Mouse (Mus musculus): ENCODE measurements around the gene Selenop. TPM values are rescaled to one million over a fixed set of nuclear protein-coding genes. Genes with fewer than 3 reads are reported as not detected.
"Not testable (repeated sequence)": the region's sequence is repeated elsewhere in the genome, so short reads cannot be mapped to it uniquely, and the experiment has no call there.

Selenop gene
- polyA plus RNA-seq, 1 experiment: 92.0 TPM

DNA sequence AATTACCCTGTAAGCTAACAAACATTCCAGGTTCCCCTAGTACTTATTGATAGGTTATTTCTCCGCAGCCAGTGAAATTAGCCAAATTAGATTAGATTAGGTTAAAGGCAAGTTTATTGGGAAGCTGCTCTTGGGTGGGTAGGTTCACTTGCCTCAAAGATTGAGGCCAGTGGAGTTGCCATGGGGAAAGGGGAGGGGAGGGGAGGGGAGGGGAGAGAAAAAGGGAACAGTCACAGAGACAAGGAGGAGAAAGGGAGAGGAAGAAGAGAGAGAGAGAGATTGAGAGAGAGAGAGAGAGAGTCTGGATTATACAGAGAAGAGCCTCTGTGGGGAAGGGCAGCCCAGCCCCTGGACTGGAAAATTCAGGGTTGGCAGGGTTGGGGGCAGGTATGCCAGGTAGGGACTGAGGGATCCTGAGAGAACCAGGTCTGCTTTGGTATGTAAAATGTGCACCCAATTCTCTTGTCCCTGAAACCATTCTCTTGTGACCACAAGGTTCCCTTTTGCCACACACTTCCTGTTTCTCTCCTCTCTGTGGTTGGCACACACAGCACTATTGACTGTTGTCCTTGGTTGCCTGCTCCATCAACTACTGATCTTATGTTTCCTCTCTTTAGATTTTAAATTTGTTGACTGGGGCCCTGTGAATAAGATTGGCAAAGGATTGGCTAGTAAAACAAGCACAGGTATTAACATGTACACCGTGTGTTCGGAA, 34.4 kb upstream of the Selenop start:
- no peak overlapping the region for H3K4me3 ChIP-seq (replicated peaks; ENCODE audit: control insufficient read depth, low read depth, low read length)
- TF ChIP-seq CTCF (IDR thresholded peaks at IDR 0.05; ENCODE audit: control insufficient read depth, insufficient read depth, low read length): no peak
- TF ChIP-seq POLR2A (IDR thresholded peaks at IDR 0.05; ENCODE audit: borderline replicate concordance, control insufficient read depth, low read depth, low read length): no peak
- peaks cover 5% of the 10 kb centered on the region for H3K4me1 ChIP-seq (ENCODE audit: control insufficient read depth, insufficient read depth, low read length)
- WGBS: 25% methylated on average over 3 of the region's 3 CpGs
- peak overlapping the region; percentile 82 for H3K27ac ChIP-seq (ENCODE audit: control insufficient read depth, insufficient read depth, low read depth, low read length, poor library complexity)

DNA sequence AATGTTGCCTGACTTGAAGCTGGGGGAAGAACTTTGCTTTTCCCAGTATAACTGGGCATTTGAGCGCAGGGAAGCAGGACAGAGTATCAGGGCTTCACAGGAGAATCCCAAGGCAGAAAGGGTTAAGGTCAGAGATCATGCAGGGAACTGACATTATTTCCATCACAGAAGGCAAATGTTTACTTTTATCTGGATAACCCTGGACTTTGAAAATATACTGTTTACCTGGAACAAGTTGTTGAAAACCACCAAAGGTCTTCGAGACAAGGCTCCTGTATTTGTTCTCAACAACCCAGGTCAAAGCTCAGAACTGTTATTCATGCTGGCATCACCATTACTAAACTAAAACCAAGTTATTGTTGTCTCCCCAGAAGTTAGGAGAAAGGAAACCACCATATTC, 32.0 kb upstream of the Selenop start:
- Histone ChIP-seq H3K4me3 (replicated peaks; ENCODE audit: control insufficient read depth, low read depth, low read length) (no peak overlapping the region), H3K27ac (ENCODE audit: control insufficient read depth, insufficient read depth, low read depth, low read length, poor library complexity) (no peak overlapping the region), H3K4me1 (ENCODE audit: control insufficient read depth, insufficient read depth, low read length) (peaks cover 5% of the 10 kb centered on the region)
- 75% methylated on average over 2 of the region's 2 CpGs for WGBS
- TF ChIP-seq POLR2A (IDR thresholded peaks at IDR 0.05; ENCODE audit: borderline replicate concordance, control insufficient read depth, low read depth, low read length) (no peak), CTCF (IDR thresholded peaks at IDR 0.05; ENCODE audit: control insufficient read depth, insufficient read depth, low read length) (no peak)

DNA sequence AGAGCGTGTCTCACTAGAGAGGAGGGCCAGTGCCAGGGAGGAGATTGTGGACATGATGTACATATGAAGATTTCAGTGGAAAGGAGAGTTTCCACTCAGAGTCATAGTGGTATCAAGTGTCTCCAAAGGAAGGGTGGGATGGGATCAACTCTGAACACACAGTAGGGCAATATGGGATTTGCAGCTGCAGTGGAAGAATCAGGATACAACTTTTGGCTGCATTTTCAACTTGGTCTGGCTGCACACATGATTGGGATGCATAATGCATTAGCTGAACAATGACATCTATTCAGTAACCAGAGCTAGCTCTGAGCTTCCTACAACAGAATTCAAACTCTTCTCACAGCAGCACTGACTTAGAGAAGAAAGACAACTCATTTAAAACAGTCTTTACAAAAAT, 30.4 kb upstream of the Selenop start:
- no peak for TF ChIP-seq CTCF (IDR thresholded peaks at IDR 0.05; ENCODE audit: control insufficient read depth, insufficient read depth, low read length)
- no peak for TF ChIP-seq POLR2A (IDR thresholded peaks at IDR 0.05; ENCODE audit: borderline replicate concordance, control insufficient read depth, low read depth, low read length)
- 81% methylated on average over 1 of the region's 1 CpGs for WGBS
- peaks cover 5% of the 10 kb centered on the region for H3K4me1 ChIP-seq (ENCODE audit: control insufficient read depth, insufficient read depth, low read length)
- no peak overlapping the region for H3K27ac ChIP-seq (ENCODE audit: control insufficient read depth, insufficient read depth, low read depth, low read length, poor library complexity)
- H3K4me3 ChIP-seq (replicated peaks; ENCODE audit: control insufficient read depth, low read depth, low read length): no peak overlapping the region

DNA sequence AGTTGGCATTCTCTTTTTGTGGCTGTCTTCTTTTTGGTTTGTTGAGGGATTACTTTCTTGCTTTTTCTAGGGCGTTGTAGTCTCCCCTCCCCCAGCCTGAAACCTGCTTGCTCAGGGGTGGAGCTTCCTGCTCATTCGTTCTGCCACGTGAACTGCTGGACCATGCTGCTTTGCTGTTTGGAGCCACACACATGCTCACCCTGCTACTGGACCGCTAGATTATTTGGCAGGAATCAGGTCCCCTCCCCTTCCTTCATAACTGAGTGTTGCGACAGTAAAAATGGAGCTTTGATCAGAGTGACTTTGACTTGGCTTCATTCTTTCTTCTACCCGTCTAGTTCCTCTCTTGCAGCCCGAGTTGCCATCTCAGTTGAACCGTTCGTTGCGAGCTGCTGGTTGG, 23.3 kb upstream of the Selenop start:
- not testable (repeated sequence) for H3K4me1 ChIP-seq (ENCODE audit: control insufficient read depth, insufficient read depth, low read length); H3K27ac ChIP-seq (ENCODE audit: control insufficient read depth, insufficient read depth, low read depth, low read length, poor library complexity); H3K4me3 ChIP-seq (replicated peaks; ENCODE audit: control insufficient read depth, low read depth, low read length)
- 70% methylated on average over 10 of the region's 10 CpGs for WGBS

DNA sequence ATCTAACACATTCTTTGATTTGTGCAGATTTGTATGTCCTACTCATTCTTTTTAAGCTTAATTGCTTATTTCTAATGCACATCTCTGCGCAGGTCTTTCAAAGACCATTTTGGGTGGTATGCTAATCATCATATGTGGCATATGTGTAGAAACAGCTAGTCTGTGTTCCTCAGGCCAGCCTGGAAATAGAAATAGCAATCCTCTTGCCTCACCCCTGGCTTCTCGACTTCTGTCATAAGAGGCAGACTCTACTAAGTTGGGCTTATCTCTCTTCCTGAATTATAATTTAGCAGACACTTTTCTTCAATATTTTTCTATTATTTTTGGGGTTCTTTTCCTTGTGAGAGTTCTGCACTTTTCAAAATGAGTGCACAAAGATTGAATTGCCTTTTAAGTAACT, 17.7 kb upstream of the Selenop start:
- 59% methylated on average over 2 of the region's 2 CpGs for WGBS
- TF ChIP-seq CTCF (IDR thresholded peaks at IDR 0.05; ENCODE audit: control insufficient read depth, insufficient read depth, low read length): no peak
- TF ChIP-seq POLR2A (IDR thresholded peaks at IDR 0.05; ENCODE audit: borderline replicate concordance, control insufficient read depth, low read depth, low read length): no peak
- Histone ChIP-seq H3K4me1 (ENCODE audit: control insufficient read depth, insufficient read depth, low read length) (no peaks in the 10 kb centered on the region), H3K4me3 (replicated peaks; ENCODE audit: control insufficient read depth, low read depth, low read length) (no peak overlapping the region), H3K27ac (ENCODE audit: control insufficient read depth, insufficient read depth, low read depth, low read length, poor library complexity) (no peak overlapping the region)

DNA sequence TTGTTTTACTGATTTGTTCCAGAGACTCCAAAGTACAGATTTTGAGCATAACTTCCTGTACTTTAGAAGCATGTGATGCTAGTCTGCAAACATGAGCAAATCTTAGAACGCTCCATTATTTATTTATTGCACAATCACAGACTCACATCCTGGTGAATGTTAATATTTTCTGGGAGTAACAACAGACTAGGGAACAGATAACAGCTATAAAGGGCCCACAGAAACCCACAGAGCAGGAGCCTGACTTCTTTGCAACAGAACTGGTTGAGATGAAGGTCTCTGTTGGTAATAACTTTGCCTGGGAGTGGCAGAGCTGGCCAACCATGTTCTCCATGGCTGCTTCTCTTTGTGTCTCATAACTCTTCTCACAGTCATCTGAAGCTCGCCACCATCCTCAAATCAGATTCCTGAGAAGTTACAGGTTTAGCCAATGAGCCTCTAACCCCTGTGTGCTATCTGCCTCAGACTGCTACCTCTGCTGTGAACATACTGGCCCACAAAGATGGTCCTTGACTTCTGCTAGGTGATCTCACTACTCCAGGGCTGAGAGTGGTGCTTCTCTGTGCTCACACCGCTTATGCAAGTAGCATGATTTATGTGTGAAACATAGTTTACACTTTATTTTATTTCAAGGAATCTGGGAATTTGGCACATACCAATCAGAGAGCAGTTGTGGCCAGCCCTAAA, 17.2 kb upstream of the Selenop start:
- TF ChIP-seq POLR2A (IDR thresholded peaks at IDR 0.05; ENCODE audit: borderline replicate concordance, control insufficient read depth, low read depth, low read length): no peak
- no peak overlapping the region for H3K27ac ChIP-seq (ENCODE audit: control insufficient read depth, insufficient read depth, low read depth, low read length, poor library complexity)
- WGBS: 65% methylated on average over 3 of the region's 3 CpGs
- H3K4me3 ChIP-seq (replicated peaks; ENCODE audit: control insufficient read depth, low read depth, low read length): no peak overlapping the region
- no peaks in the 10 kb centered on the region for H3K4me1 ChIP-seq (ENCODE audit: control insufficient read depth, insufficient read depth, low read length)

DNA sequence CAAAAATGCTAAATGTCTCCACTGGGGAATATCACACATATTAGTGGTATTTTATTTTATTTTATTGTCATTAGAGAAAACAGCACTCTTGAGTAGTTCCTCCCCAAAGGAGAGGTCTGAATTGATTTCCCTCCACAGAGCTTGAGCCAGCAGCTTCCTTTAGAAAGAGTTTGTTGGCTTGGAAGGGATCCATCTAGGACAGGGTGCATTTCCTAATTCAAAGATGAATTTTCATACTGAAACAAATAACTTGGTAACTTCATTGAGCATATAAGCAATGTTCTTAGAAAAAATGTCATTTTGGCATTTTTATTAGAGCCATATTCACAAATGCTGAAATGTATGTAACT, 16.7 kb upstream of the Selenop start:
- H3K4me3 ChIP-seq (replicated peaks; ENCODE audit: control insufficient read depth, low read depth, low read length): no peak overlapping the region
- H3K4me1 ChIP-seq (ENCODE audit: control insufficient read depth, insufficient read depth, low read length): no peaks in the 10 kb centered on the region
- TF ChIP-seq POLR2A (IDR thresholded peaks at IDR 0.05; ENCODE audit: borderline replicate concordance, control insufficient read depth, low read depth, low read length): no peak
- TF ChIP-seq CTCF (IDR thresholded peaks at IDR 0.05; ENCODE audit: control insufficient read depth, insufficient read depth, low read length): no peak
- no peak overlapping the region for H3K27ac ChIP-seq (ENCODE audit: control insufficient read depth, insufficient read depth, low read depth, low read length, poor library complexity)

DNA sequence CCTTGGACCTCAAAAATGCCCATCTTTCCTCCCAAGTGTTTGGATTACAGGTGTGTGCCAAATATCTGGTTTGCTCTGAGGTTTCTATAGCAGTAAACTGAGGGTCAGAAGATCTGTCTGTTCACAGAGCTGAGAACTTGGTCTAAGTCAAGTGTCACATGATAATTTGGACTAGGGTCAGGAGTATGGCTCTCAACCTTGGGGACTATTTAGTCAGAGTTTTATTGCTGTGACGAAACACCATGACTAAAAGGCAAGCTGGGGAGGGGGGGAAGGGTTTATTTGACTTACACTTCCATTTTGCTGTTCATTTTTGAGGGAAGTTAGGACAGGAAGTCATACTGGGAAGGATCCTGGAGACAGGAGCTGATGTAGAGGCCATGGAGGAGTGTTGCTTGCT, 9.3 kb upstream of the Selenop start:
- Histone ChIP-seq H3K4me3 (replicated peaks; ENCODE audit: control insufficient read depth, low read depth, low read length) (no peak overlapping the region), H3K4me1 (ENCODE audit: control insufficient read depth, insufficient read depth, low read length) (no peaks in the 10 kb centered on the region), H3K27ac (ENCODE audit: control insufficient read depth, insufficient read depth, low read depth, low read length, poor library complexity) (no peak overlapping the region)
- TF ChIP-seq POLR2A (IDR thresholded peaks at IDR 0.05; ENCODE audit: borderline replicate concordance, control insufficient read depth, low read depth, low read length): no peak
- TF ChIP-seq CTCF (IDR thresholded peaks at IDR 0.05; ENCODE audit: control insufficient read depth, insufficient read depth, low read length): no peak
- WGBS: 47% methylated on average over 1 of the region's 1 CpGs

DNA sequence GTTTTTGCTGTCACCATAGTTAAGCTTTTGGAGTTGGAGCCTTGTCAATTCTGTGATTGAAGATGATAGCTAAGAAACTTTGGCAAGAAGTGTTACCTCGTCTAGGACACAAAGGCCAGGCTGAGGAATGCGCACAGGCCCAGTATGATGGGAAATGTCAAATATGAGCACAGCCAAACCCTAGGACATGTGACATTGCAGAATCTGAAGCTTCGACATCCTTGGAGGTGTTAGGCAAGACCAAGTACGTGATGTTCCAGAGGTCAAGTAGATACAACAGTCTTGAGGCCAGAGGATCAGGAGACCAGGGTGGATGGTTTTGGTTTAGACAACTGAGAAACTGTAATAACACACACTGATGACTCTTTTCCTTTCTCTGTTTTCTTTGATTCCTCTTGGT, 8.0 kb upstream of the Selenop start:
- no peaks in the 10 kb centered on the region for H3K4me1 ChIP-seq (ENCODE audit: control insufficient read depth, insufficient read depth, low read length)
- no peak overlapping the region for H3K4me3 ChIP-seq (replicated peaks; ENCODE audit: control insufficient read depth, low read depth, low read length)
- no peak overlapping the region for H3K27ac ChIP-seq (ENCODE audit: control insufficient read depth, insufficient read depth, low read depth, low read length, poor library complexity)
- WGBS: 72% methylated on average over 4 of the region's 4 CpGs
- TF ChIP-seq CTCF (IDR thresholded peaks at IDR 0.05; ENCODE audit: control insufficient read depth, insufficient read depth, low read length): no peak
- no peak for TF ChIP-seq POLR2A (IDR thresholded peaks at IDR 0.05; ENCODE audit: borderline replicate concordance, control insufficient read depth, low read depth, low read length)

Data from bone marrow, adult 2 months (tissue).